Mouse (Mus musculus): Measurements from ENCODE around the gene 1110065P20Rik. TPM values are rescaled to one million over a fixed set of nuclear protein-coding genes. Genes with fewer than 3 reads are reported as not detected.

Gene 1110065P20Rik
- polyA plus RNA-seq, 1 experiment from 2014 or later, result 11.1 TPM

DNA sequence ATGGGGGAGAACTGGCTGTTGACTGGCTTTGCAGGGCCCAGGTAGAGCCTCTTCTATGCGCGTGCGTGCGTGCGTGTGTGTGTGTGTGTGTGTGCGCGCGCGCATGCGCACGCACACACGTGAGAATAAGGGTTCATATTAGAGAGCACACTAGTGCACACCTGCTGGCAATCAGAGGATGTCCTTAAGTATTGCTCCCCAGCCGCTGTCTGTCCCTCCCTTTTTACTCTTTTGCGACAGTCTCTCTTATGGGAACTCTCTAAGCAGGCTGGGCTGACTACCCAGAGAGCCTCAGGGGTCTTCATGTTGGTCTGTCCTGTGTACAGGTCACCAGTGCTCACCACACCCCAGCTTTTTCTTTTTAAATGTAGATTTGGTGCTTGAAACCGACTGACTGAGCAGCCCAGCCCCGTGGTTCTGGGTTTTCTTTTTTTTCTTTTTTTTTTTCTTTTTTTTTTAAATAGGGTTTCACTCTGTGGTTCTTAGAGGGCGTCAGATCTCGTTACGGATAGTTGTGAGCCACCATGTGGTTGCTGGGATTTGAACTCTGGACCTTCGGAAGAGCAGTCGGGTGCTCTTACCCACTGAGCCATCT is 25.5 kb downstream of the 1110065P20Rik start:
- no peak overlapping the region for H3K9ac ChIP-seq (ENCODE audit: low read depth, low read length)
- no peaks in the 10 kb centered on the region for H3K27me3 ChIP-seq (ENCODE audit: control insufficient read depth, insufficient read depth, low read depth, low read length)
- 89% methylated on average over 21 of the region's 21 CpGs for WGBS (ENCODE audit: insufficient replicate concordance)
- H3K27ac ChIP-seq (ENCODE audit: low read length), result no peak overlapping the region
- no peaks in the 10 kb centered on the region for H3K4me1 ChIP-seq (ENCODE audit: control insufficient read depth, low read depth, low read length)
- ATAC-seq (ENCODE audit: low read depth), result no peak
- peaks cover 32% of the 10 kb centered on the region for H3K36me3 ChIP-seq (ENCODE audit: control insufficient read depth, insufficient read depth)
- H3K4me2 ChIP-seq (ENCODE audit: low read depth, low read length), result no peak overlapping the region
- H3K9me3 ChIP-seq (replicated peaks; ENCODE audit: control insufficient read depth, low read length), result no peaks in the 10 kb centered on the region
- no peak overlapping the region for H3K4me3 ChIP-seq (ENCODE audit: low read depth, low read length)

DNA sequence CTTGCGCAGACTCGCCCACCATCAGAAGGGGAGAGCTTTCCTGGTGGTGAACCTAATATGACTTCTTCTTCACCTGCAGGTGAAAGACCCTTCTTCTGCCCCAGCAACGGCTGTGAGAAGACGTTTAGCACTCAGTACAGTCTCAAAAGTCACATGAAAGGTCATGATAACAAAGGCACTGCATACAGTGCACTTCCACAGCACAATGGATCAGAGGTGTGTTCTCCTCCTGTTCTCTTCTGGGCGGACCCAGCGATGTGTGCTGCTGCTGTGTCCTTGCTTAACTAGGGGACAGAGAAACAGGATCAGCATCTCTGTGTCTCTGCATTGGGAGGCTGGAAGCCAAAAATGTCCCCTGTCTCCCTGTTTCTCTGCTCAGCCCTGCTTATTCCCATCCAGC is 26.0 kb downstream of the 1110065P20Rik start:
- no peak overlapping the region for H3K4me2 ChIP-seq (ENCODE audit: low read depth, low read length)
- H3K36me3 ChIP-seq (ENCODE audit: control insufficient read depth, insufficient read depth), result peaks cover 32% of the 10 kb centered on the region
- no peak overlapping the region for H3K27ac ChIP-seq (ENCODE audit: low read length)
- no peak overlapping the region for H3K4me3 ChIP-seq (ENCODE audit: low read depth, low read length)
- ATAC-seq (ENCODE audit: low read depth), result no peak
- whole genome bisulfite sequencing (ENCODE audit: insufficient replicate concordance), result 87% methylated on average over 6 of the region's 6 CpGs
- no peaks in the 10 kb centered on the region for H3K27me3 ChIP-seq (ENCODE audit: control insufficient read depth, insufficient read depth, low read depth, low read length)
- H3K9ac ChIP-seq (ENCODE audit: low read depth, low read length), result no peak overlapping the region
- H3K4me1 ChIP-seq (ENCODE audit: control insufficient read depth, low read depth, low read length), result no peaks in the 10 kb centered on the region
- H3K9me3 ChIP-seq (replicated peaks; ENCODE audit: control insufficient read depth, low read length), result no peaks in the 10 kb centered on the region

DNA sequence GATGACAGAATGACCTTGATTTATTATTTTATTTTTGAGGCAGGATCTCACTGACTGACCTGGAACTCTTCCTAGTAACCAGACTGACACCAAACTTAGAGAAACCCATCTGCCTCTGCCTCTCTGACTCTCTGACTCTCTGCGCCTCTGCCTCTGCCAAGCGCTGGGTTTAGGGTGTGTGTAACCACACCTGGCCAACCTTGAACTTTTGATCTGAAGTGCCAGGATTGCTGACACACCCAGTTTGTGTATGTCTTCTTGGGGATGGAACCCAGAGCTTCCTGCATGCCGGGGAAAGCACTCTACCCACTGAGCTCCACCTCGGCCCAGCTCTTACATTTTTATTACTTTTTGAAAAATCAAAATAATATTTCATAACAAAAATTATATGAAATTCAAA is 32.2 kb downstream of the 1110065P20Rik start:
- H3K36me3 ChIP-seq (ENCODE audit: control insufficient read depth, insufficient read depth), result peaks cover 18% of the 10 kb centered on the region
- H3K9me3 ChIP-seq (replicated peaks; ENCODE audit: control insufficient read depth, low read length), result no peaks in the 10 kb centered on the region
- no peak overlapping the region for H3K9ac ChIP-seq (ENCODE audit: low read depth, low read length)
- H3K4me3 ChIP-seq (ENCODE audit: low read depth, low read length), result no peak overlapping the region
- peaks cover 15% of the 10 kb centered on the region for H3K4me1 ChIP-seq (ENCODE audit: control insufficient read depth, low read depth, low read length)
- no peak for ATAC-seq (ENCODE audit: low read depth)
- WGBS (ENCODE audit: insufficient replicate concordance), result 81% methylated on average over 4 of the region's 4 CpGs
- H3K27me3 ChIP-seq (ENCODE audit: control insufficient read depth, insufficient read depth, low read depth, low read length), result no peaks in the 10 kb centered on the region
- no peak overlapping the region for H3K27ac ChIP-seq (ENCODE audit: low read length)
- no peak overlapping the region for H3K4me2 ChIP-seq (ENCODE audit: low read depth, low read length)

DNA sequence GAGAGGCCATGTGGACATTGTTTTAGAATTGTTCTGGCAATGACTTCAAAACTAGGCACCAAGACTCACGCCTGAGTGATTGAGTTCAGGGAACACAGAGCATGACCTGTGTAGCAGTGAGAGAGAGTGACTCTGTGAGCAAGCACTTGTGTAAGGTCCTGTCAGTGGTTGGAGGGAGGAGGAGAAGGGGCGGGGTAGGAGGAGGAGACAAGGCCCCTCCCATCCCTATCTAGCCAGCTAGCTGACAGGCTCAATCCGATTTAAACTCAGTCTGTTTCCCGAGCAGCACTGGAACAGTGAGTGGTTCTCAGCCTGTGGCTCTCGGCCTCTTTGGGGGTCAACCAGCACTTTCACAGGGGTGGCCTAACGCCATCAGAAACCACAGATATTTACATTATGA is 33.2 kb downstream of the 1110065P20Rik start:
- no peak overlapping the region for H3K4me2 ChIP-seq (ENCODE audit: low read depth, low read length)
- H3K36me3 ChIP-seq (ENCODE audit: control insufficient read depth, insufficient read depth), result peaks cover 8% of the 10 kb centered on the region
- no peak overlapping the region for H3K9ac ChIP-seq (ENCODE audit: low read depth, low read length)

DNA sequence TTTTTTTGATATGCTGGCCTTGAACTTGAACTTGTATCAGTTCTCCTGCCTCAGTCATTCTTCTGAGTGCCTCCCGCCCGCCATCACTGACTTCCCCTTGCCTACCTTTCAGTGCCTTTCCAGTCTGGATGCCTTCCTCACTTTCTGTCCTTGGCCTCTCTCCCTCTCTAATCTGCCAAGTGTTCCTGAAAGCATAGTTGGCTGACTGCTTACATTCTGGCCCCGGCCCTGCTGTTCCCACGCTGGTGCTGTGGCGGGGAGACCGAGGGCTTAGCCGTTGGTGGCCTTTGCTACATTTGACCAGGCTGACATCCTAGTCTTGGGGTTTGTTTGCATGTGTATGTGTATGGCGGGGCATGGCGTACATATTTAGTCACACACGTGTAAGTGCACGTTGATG is 35.1 kb downstream of the 1110065P20Rik start:
- Histone ChIP-seq H3K27ac (ENCODE audit: low read length) (no peak overlapping the region), H3K4me2 (ENCODE audit: low read depth, low read length) (no peak overlapping the region), H3K9ac (ENCODE audit: low read depth, low read length) (no peak overlapping the region), H3K9me3 (replicated peaks; ENCODE audit: control insufficient read depth, low read length) (no peaks in the 10 kb centered on the region), H3K36me3 (ENCODE audit: control insufficient read depth, insufficient read depth) (peaks cover 5% of the 10 kb centered on the region; the same call in 1 of the 2 replicates), H3K27me3 (ENCODE audit: control insufficient read depth, insufficient read depth, low read depth, low read length) (no peaks in the 10 kb centered on the region), H3K4me1 (ENCODE audit: control insufficient read depth, low read depth, low read length) (peaks cover 15% of the 10 kb centered on the region), H3K4me3 (ENCODE audit: low read depth, low read length) (no peak overlapping the region)
- no peak for ATAC-seq (ENCODE audit: low read depth)
- WGBS (ENCODE audit: insufficient replicate concordance), result 84% methylated on average over 11 of the region's 11 CpGs

More for the DNA sequence above, 33.2 kb downstream of the 1110065P20Rik start:
- Histone ChIP-seq H3K4me3 (ENCODE audit: low read depth, low read length) (no peak overlapping the region), H3K4me1 (ENCODE audit: control insufficient read depth, low read depth, low read length) (peaks cover 15% of the 10 kb centered on the region), H3K9me3 (replicated peaks; ENCODE audit: control insufficient read depth, low read length) (no peaks in the 10 kb centered on the region), H3K27me3 (ENCODE audit: control insufficient read depth, insufficient read depth, low read depth, low read length) (no peaks in the 10 kb centered on the region), H3K27ac (ENCODE audit: low read length) (peak overlapping the region; percentile 64)
- peak; percentile 99 for ATAC-seq (ENCODE audit: low read depth)
- 16% methylated on average over 6 of the region's 6 CpGs for WGBS (ENCODE audit: insufficient replicate concordance)

DNA sequence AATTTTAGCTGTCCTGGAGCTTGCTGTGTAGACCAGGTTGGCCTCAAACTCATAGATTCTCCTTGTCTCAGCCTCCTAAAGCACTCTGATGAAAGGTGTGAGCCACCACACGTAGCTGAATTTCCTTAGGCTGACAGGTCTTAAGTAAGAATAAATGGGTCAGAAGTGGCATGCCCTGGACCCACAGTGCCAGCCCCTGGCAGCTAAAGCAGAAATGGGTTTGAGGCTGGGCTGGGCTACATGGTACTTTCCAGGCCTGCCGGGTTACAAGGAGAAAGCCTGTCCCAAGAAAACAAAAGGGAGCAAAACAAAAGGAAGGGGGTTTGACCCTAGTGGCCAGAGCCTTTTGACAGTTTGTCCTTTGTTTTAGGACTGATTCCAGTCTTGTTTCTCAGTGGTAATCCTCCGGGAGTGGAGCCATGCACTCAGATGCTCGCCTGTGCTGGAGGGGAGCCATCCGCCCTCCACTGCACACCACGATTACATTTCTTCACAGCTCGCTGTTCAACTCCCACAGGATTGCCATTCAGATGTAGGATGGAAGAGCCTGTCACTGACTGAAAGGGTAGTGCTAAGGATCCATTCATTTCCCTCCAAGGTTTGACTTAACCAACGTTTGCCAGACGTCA is 39.5 kb downstream of the 1110065P20Rik start:
- H3K9ac ChIP-seq (ENCODE audit: low read depth, low read length), result no peak overlapping the region
- no peak overlapping the region for H3K4me2 ChIP-seq (ENCODE audit: low read depth, low read length)
- H3K9me3 ChIP-seq (replicated peaks; ENCODE audit: control insufficient read depth, low read length), result no peaks in the 10 kb centered on the region
- H3K36me3 ChIP-seq (ENCODE audit: control insufficient read depth, insufficient read depth), result peaks cover 3% of the 10 kb centered on the region; the same call in 1 of the 2 replicates
- peaks cover 32% of the 10 kb centered on the region for H3K4me1 ChIP-seq (ENCODE audit: control insufficient read depth, low read depth, low read length)
- WGBS (ENCODE audit: insufficient replicate concordance), result 68% methylated on average over 9 of the region's 9 CpGs
- ATAC-seq (ENCODE audit: low read depth), result no peak
- no peak overlapping the region for H3K27ac ChIP-seq (ENCODE audit: low read length)
- no peak overlapping the region for H3K4me3 ChIP-seq (ENCODE audit: low read depth, low read length)
- no peaks in the 10 kb centered on the region for H3K27me3 ChIP-seq (ENCODE audit: control insufficient read depth, insufficient read depth, low read depth, low read length)

DNA sequence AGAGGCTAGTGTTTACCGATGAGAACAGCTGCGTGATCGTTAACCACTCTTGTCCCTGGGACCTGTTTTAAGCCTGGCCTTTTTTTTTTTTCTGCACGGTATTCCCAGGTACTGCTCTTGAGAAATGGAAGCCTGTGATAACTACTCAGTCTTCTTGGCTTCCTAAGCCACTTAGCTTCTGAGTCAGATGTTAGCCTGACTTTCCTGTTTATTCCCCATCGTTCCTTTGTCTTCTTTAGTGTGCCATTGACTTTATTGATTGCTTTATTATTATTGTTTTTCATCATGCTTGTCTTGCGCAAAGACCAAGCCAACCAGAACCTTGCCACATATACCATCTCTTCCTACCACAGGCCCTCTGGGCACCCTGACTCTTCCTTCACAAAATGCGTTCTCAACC is 40.9 kb downstream of the 1110065P20Rik start:
- 77% methylated on average over 7 of the region's 7 CpGs for WGBS (ENCODE audit: insufficient replicate concordance)
- peaks cover 14% of the 10 kb centered on the region for H3K36me3 ChIP-seq (ENCODE audit: control insufficient read depth, insufficient read depth)
- H3K4me2 ChIP-seq (ENCODE audit: low read depth, low read length), result no peak overlapping the region
- H3K27me3 ChIP-seq (ENCODE audit: control insufficient read depth, insufficient read depth, low read depth, low read length), result no peaks in the 10 kb centered on the region
- no peak overlapping the region for H3K27ac ChIP-seq (ENCODE audit: low read length)
- H3K9me3 ChIP-seq (replicated peaks; ENCODE audit: control insufficient read depth, low read length), result no peaks in the 10 kb centered on the region
- no peak for ATAC-seq (ENCODE audit: low read depth)
- no peak overlapping the region for H3K9ac ChIP-seq (ENCODE audit: low read depth, low read length)
- no peak overlapping the region for H3K4me3 ChIP-seq (ENCODE audit: low read depth, low read length)
- H3K4me1 ChIP-seq (ENCODE audit: control insufficient read depth, low read depth, low read length), result peaks cover 37% of the 10 kb centered on the region

DNA sequence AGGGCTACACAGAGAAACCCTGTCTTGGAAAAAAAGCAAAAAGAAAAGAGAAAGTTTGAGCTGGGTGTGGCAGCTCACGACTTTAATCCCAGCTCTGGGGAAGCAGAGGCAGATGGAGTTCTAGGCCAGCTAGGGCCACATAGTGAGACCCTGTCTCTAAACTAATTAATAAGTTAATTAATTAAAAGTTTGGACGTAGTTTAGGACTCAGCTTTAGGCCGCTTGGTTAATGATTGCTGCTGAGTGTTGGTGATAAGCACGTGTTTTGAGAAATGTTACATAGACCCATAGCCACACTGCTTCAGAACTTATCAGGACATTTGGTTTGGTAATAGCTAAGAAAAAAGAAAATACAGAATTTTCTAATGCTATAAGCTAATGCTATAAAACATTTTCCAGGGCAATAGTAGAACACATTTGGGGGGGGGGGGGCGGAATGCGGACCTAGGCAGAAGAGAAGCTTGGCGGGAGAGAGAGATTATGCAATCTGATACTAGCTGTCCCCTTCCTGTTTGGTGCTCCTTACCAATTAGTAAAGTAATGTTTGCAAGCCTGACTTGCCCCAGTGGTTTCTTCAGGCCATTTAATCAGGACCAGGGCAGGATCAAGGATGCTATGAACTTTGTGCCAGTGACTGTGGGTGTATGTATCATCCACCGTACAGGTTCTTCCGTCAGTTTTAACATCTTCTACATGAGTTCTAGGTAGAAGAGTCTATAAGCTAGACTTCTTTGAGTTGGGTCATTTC is 41.7 kb downstream of the 1110065P20Rik start:
- H3K27ac ChIP-seq (ENCODE audit: low read length), result no peak overlapping the region
- no peaks in the 10 kb centered on the region for H3K9me3 ChIP-seq (replicated peaks; ENCODE audit: control insufficient read depth, low read length)
- no peak for ATAC-seq (ENCODE audit: low read depth)
- H3K9ac ChIP-seq (ENCODE audit: low read depth, low read length), result no peak overlapping the region
- peaks cover 42% of the 10 kb centered on the region for H3K4me1 ChIP-seq (ENCODE audit: control insufficient read depth, low read depth, low read length)
- H3K4me3 ChIP-seq (ENCODE audit: low read depth, low read length), result no peak overlapping the region
- H3K36me3 ChIP-seq (ENCODE audit: control insufficient read depth, insufficient read depth), result peaks cover 18% of the 10 kb centered on the region
- no peaks in the 10 kb centered on the region for H3K27me3 ChIP-seq (ENCODE audit: control insufficient read depth, insufficient read depth, low read depth, low read length)
- WGBS (ENCODE audit: insufficient replicate concordance), result 37% methylated on average over 9 of the region's 9 CpGs
- H3K4me2 ChIP-seq (ENCODE audit: low read depth, low read length), result no peak overlapping the region

DNA sequence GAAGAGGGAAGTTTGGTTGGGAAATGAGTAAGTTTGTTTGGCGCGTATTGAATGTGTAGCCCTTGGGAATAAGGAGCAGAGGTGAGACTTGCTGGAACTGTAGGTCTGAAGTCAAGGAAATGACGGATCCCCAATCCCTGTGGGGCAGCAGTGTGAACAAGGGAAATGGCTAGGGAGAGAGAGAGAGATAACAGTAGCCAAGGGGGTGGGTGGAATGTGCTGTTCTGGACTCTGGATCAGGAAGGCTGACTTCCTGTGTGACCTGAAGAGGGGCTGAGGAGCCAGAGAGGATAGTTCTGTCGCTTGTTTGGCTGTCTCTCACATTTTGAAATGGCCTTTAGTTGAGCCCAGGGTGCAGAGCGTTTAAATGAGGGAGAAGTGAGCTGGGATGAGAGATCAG is 42.5 kb downstream of the 1110065P20Rik start:
- Histone ChIP-seq H3K27ac (ENCODE audit: low read length) (peak overlapping the region; percentile 35; the same call in 1 of the 2 replicates), H3K4me1 (ENCODE audit: control insufficient read depth, low read depth, low read length) (peaks cover 45% of the 10 kb centered on the region), H3K9ac (ENCODE audit: low read depth, low read length) (no peak overlapping the region), H3K9me3 (replicated peaks; ENCODE audit: control insufficient read depth, low read length) (no peaks in the 10 kb centered on the region), H3K4me3 (ENCODE audit: low read depth, low read length) (no peak overlapping the region), H3K36me3 (ENCODE audit: control insufficient read depth, insufficient read depth) (peaks cover 18% of the 10 kb centered on the region), H3K27me3 (ENCODE audit: control insufficient read depth, insufficient read depth, low read depth, low read length) (no peaks in the 10 kb centered on the region), H3K4me2 (ENCODE audit: low read depth, low read length) (no peak overlapping the region)
- 0 out of 2 replicates have a peak, but pooled peaks have one; percentile 45 for ATAC-seq (ENCODE audit: low read depth)
- WGBS (ENCODE audit: insufficient replicate concordance), result 57% methylated on average over 5 of the region's 5 CpGs
